Mouse (Mus musculus) embryonic stem cell, embryonic (primary cell): ENCODE data around the gene Cxxc4.

ENCODE experiments used
- CTCF ChIA-PET, 4 experiments: fragments of 300-600 bp in 2 of 4; fragments of 350-600 bp in 2 of 4; sonication (Branson Sonifier 250); formaldehyde crosslinking; loops; one replicate each; lab custom pipeline; 2022; ENCODE audit warnings: inconsistent platforms in 2 of 4; lab: Charles Lee
- POLR2A ChIA-PET, 4 experiments: fragments of 300-600 bp in 2 of 4; fragments of 350-600 bp in 2 of 4; sonication (Branson Sonifier 250); formaldehyde crosslinking; loops; one replicate each; lab custom pipeline; 2022; ENCODE audit warnings: antibody characterized with exemption in 4 of 4, inconsistent platforms in 1 of 4; lab: Charles Lee

Gene Cxxc4

GRCm38 (mm10) chr3:134239971-134240717 is 3.9 kb downstream of the Cxxc4 start:
- ChIA-PET POLR2A (interaction anchor here in 1 of 4 experiments (1.1 kb wide), 1 partner anchor 18 kb away, joined by 3 read pairs; no protein-coding TSS in a partner anchor), CTCF (no interaction called here)

DNA sequence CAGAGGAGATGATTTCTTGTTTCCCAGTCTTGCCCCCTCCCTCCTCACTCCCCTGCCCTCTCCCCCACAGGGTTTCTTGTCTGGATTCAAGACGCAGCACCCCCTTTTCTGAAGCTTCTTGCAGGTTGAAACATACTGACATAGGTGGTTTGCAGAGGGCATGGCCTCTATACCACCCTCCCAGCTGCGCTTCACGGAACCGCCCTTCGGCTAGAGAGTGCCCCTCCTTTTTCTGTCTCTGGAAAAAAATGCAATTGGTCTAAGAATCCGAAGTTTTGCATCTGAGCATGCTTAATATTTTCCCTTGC is 4.4 kb downstream of the Cxxc4 start:
- POLR2A ChIA-PET: interaction anchor here in 2 of 4 experiments (0.6 to 1.1 kb wide), 2 partner anchors 17 to 708 kb away, joined by 3 read pairs; no protein-coding TSS in a partner anchor
- CTCF ChIA-PET: no interaction called here

DNA sequence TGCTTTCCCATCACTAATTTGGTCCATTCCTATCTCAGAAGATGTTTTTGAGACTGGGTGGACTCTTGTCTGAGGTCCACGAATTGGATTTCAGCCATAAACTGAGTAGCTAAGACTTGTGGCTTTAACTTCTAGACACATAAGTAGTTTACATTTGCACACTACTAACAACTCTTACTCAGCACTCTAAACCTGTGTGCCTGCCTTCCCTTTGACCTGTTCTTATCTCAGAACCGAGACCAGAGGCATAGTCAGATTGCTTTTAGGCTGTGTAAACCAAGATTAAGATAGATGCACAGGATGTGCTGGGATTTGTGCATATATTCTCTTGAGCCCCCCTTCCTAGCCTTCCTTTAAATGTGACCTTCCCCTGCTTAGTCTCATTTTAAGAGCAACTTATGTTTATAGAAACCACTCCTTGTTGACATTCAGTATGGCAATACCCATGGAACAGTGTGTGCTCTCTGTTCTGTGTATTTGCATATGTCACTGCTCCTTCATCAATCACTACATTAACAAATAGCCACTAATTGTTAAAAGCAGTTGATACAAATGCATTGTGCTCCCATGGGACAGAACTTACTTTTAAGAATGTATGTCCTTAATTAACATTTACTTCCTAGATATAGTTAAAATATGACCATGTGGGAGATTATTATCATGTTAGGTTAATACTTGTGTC is 7.0 kb downstream of the Cxxc4 start:
- CTCF ChIA-PET: no interaction called here
- POLR2A ChIA-PET: no interaction called here

DNA sequence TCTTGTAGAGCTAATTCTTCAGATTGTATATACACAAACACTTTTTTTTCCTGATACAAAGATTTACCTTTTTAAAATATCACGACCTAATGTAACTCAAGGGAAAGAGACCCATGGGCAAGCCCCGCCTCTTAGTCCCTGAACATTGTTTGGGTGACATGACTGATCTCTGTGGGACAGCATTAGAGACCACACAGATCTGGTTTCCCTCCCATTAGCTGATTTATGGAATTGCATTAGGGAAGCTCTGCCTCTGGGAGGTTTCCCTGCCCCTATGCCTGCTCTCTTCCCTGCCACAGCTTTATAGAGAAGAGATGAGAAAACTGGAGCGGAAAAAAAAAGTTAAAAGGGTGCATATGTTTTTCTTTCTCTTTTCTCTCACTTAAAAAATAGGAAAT is 7.6 kb downstream of the Cxxc4 start:
- CTCF ChIA-PET: no interaction called here
- POLR2A ChIA-PET: interaction anchor here in 1 of 4 experiments (0.7 kb wide), 1 partner anchor 123 kb away, joined by 3 read pairs; no protein-coding TSS in a partner anchor

DNA sequence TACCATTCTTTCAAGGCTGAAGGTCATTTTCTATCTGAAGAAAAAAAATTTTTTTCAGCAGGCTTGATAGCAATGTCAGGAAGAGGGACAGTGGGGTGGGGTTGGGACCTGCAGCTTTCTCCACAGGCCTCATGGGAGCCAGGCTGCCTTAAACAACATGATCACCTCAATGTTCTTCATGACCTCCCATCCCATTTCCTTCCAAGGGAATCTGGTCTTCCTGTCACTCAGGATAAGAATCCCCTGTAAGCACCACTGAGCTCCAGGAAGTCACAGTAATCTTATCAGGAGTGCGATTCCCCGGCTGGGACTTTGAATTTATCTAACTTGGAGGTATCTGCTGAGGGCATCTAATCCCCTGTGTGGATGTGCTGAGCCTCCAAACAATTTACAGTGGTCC is 17.9 kb downstream of the Cxxc4 start:
- ChIA-PET CTCF (no interaction called here), POLR2A (no interaction called here)

GRCm38 (mm10) chr3:134258715-134259114 is 22.4 kb downstream of the Cxxc4 start:
- POLR2A ChIA-PET: no interaction called here
- CTCF ChIA-PET: no interaction called here

- CTCF ChIA-PET: no interaction called here
- POLR2A ChIA-PET: no interaction called here
Measured at GRCm38 (mm10) chr3:134259300-134259699, 23.0 kb downstream of the Cxxc4 start.

DNA sequence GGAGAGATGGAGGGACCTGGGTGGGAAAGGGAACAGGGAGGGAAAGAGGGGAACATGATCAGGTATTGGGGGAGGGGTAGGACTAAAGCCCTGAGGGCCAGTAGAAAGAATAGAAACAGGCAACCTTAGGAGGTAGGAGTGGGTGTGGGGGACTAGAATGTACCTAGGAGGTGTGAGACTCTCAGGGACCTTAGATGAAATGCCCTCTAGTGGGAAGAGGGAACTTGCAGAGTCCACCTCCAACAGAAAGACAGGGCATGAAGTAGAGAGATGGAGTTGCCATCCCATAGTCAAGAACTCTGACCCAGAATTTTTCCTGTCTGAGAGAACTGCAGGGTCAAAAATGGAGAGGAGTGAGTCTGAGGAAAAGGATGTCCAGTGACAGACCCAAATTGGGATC is 43.4 kb downstream of the Cxxc4 start:
- POLR2A ChIA-PET: no interaction called here

DNA sequence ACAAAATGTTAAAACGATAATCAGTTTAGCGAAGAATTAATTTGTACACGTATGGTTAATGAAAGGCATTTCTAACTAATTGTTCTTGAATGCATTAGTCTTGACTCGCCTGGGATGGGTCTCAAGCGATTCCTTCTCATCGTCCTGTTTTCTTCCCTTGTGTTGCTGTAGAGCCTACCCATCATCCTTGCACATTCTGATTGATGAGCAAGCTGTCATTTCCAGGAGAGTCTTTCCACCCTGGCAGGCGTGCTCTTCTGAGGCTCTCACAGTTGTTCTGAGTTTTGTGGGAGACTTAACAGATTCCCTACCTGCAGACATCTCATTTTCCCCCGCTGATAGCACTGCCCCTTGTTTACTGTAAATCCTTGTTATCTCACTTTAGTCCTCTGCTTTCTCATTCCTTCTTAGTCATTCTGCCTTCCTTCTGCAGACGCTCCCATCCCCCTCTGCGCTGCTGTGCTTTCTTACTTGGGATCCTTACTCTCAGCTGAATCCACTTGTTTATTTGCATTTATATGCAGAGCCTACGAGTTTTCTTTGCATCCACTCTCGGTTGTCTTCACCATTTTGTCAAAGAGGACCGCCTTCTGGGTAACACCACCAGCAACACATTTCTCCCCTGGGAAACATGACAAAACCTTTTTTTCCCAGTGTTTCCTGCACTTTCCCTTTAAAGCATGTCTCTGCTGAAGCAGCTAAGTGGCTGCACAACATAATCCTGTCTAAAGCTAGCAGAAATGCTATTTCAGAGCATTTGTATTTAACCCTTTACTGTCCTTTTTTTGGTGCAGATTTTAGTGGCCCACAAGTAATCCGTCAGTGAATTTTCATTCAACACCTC is 45.5 kb downstream of the Cxxc4 start:
- POLR2A ChIA-PET: no interaction called here
- CTCF ChIA-PET: no interaction called here

More for the DNA sequence above, 43.4 kb downstream of the Cxxc4 start:
- CTCF ChIA-PET: no interaction called here

DNA sequence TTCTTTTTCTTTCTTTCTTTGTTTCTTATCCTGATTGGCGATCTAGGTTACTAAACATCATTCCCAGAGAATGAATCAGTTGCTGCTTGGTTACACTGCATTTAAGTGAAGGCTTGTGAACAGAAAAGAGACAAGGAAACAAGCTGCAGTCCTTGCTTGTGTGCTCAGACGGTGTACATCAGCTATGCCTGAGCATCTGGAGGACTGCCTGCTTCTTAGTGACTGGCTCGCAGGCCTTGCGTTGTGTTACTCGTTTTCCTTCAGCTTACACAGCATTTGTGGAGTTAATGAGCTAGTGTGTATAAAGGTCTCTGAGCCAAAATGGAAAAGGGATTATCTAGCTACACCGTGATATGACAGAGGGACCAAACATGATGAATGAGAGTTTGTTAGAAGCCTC is 58.9 kb downstream of the Cxxc4 start:
- ChIA-PET CTCF (no interaction called here), POLR2A (no interaction called here)

- ChIA-PET POLR2A (no interaction called here), CTCF (no interaction called here)
Measured at GRCm38 (mm10) chr3:134302681-134303491, 66.6 kb downstream of the Cxxc4 start.

DNA sequence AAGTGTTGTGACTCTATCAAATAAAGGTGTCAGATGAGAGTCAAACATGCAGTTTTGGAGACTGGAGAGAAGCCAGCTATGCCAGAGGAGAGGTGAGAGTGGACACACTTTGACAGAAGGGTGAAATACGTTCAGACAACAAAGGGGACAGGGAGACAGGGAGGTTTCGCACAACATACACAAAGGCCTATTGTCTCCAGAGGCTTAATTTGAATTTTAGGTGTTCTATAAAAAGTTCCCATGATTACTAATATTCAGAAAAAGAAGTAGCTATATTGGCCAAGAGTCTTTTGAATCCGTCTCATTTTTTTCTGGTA is 67.2 kb downstream of the Cxxc4 start:
- CTCF ChIA-PET: no interaction called here
- POLR2A ChIA-PET: no interaction called here

GRCm38 (mm10) chr3:134306507-134306906 is 70.2 kb downstream of the Cxxc4 start:
- POLR2A ChIA-PET: no interaction called here

GRCm38 (mm10) chr3:134307801-134308200 is 71.5 kb downstream of the Cxxc4 start:
- POLR2A ChIA-PET: no interaction called here

More at GRCm38 (mm10) chr3:134306507-134306906, 70.2 kb downstream of the Cxxc4 start:
- CTCF ChIA-PET: no interaction called here

More at GRCm38 (mm10) chr3:134307801-134308200, 71.5 kb downstream of the Cxxc4 start:
- CTCF ChIA-PET: no interaction called here
